25 mouse cellular contexts compared by ENCODE assay signal in the genomic region with DNA sequence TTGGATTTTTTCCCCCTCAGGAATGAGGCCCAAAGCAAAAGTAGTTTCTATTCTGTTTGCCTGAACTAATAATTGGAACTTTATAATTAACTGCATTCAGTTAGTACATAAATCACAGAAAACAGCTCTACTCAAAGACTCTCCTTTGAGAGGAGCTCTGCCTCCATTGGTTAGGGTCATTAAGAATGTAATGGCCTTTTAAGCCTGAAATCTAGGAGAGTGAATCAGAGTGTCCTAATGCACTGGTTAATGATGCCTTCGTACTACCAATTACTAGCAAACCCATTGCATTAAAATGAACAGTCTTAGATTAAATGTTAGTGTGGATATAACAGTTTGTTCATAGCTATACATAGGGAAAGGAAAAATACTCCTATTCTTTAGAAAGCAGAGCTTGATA.
A peak's percentile ranks its signal among the peaks of the same experiment; 100 is the strongest.
DNase-seq lines count a peak whose midpoint lies in the region; ATAC-seq and TF ChIP-seq lines count a peak whose summit lies in the region.
"Had no signal": no experiment of that assay in that cellular context is flagged by ENCODE, and none has a peak within 500 bp of the region (broad histone marks: within the 10 kb centered on the region; RNA-seq: fewer than 3 reads in every experiment).

No protein-coding gene starts in this region.

- no peak for TF ChIP-seq EP300 in lung, postnatal 0 days (IDR thresholded peaks at IDR 0.05)

- H3K27ac ChIP-seq in forebrain, embryonic 11.5 days (ENCODE audit: low read depth, low read length): no peak overlapping the region
- no peak overlapping the region for H3K27ac ChIP-seq in forebrain, embryonic 12.5 days
- H3K27ac ChIP-seq in neural tube, embryonic 12.5 days: no peak overlapping the region
- no peak overlapping the region for H3K27ac ChIP-seq in neural tube, embryonic 15.5 days (replicated peaks)
- no peak overlapping the region for H3K27ac ChIP-seq in neural tube, embryonic 14.5 days (ENCODE audit: low read depth, low read length)
- H3K27ac ChIP-seq in lung, postnatal 0 days (ENCODE audit: low read length): no peak overlapping the region
- H3K27ac ChIP-seq: embryonic facial prominence, embryonic 10.5 days; embryonic facial prominence, embryonic 13.5 days; hindbrain, embryonic 14.5 days; hindbrain, postnatal 0 days had no signal

- no peak overlapping the region for H3K4me2 ChIP-seq in forebrain, embryonic 11.5 days (ENCODE audit: low read depth, low read length, severe bottlenecking)
- no peak overlapping the region for H3K4me2 ChIP-seq in forebrain, embryonic 12.5 days
- no peak overlapping the region for H3K4me2 ChIP-seq in neural tube, embryonic 12.5 days (replicated peaks)
- no peak overlapping the region for H3K4me2 ChIP-seq in neural tube, embryonic 15.5 days
- H3K4me2 ChIP-seq in neural tube, embryonic 14.5 days (ENCODE audit: low read depth, low read length): no peak overlapping the region
- no peak overlapping the region for H3K4me2 ChIP-seq in lung, postnatal 0 days (replicated peaks; ENCODE audit: low read depth, low read length)
- H3K4me2 ChIP-seq: embryonic facial prominence, embryonic 13.5 days; heart, embryonic 11.5 days; hindbrain, embryonic 14.5 days had no signal

- 70% methylated on average over 1 of the region's 1 CpGs for WGBS in forebrain, embryonic 11.5 days
- WGBS in forebrain, embryonic 12.5 days: 60% methylated on average over 1 of the region's 1 CpGs
- 43% methylated on average over 1 of the region's 1 CpGs for WGBS in neural tube, embryonic 12.5 days
- WGBS in neural tube, embryonic 15.5 days: 16% methylated on average over 1 of the region's 1 CpGs
- WGBS in neural tube, embryonic 14.5 days: 32% methylated on average over 1 of the region's 1 CpGs
- WGBS in lung, postnatal 0 days: 59% methylated on average over 1 of the region's 1 CpGs

- no peak for DNase-seq in forebrain, embryonic 11.5 days (ENCODE audit: low spot score)
- no peak for DNase-seq in lung, postnatal 0 days (ENCODE audit: low spot score)
- DNase-seq: adrenal gland, adult 8-10 months; adrenal gland, postnatal 36 days; cerebellum, adult 11 months; cerebellum, adult 8-10 months; cerebellum, postnatal 10 days; cerebellum, postnatal 36 days; embryo, embryonic 11 days; forebrain, postnatal 0 days; gastrocnemius, postnatal 36 days; heart, adult 11 months had no signal

- H3K9ac ChIP-seq in forebrain, embryonic 11.5 days (ENCODE audit: low read length): no peak overlapping the region
- no peak overlapping the region for H3K9ac ChIP-seq in forebrain, embryonic 12.5 days
- no peak overlapping the region for H3K9ac ChIP-seq in neural tube, embryonic 12.5 days
- no peak overlapping the region for H3K9ac ChIP-seq in neural tube, embryonic 15.5 days (replicated peaks)
- no peak overlapping the region for H3K9ac ChIP-seq in neural tube, embryonic 14.5 days (replicated peaks; ENCODE audit: low read depth, low read length)
- no peak overlapping the region for H3K9ac ChIP-seq in lung, postnatal 0 days (replicated peaks; ENCODE audit: low read depth)
- H3K9ac ChIP-seq: embryonic facial prominence, embryonic 13.5 days; forebrain, postnatal 0 days; hindbrain, embryonic 14.5 days had no signal

- H3K27me3 ChIP-seq in forebrain, embryonic 11.5 days (ENCODE audit: control insufficient read depth, insufficient read depth, low read length): no peaks in the 10 kb centered on the region
- no peaks in the 10 kb centered on the region for H3K27me3 ChIP-seq in forebrain, embryonic 12.5 days
- no peaks in the 10 kb centered on the region for H3K27me3 ChIP-seq in neural tube, embryonic 12.5 days (replicated peaks)
- no peaks in the 10 kb centered on the region for H3K27me3 ChIP-seq in neural tube, embryonic 15.5 days (replicated peaks)
- no peaks in the 10 kb centered on the region for H3K27me3 ChIP-seq in neural tube, embryonic 14.5 days (ENCODE audit: control insufficient read depth, insufficient read depth, low read length)
- H3K27me3 ChIP-seq in lung, postnatal 0 days (replicated peaks; ENCODE audit: insufficient read depth, low read length): no peaks in the 10 kb centered on the region
- H3K27me3 ChIP-seq: embryonic facial prominence, embryonic 13.5 days had no signal

- H3K9me3 ChIP-seq in forebrain, embryonic 11.5 days (ENCODE audit: control insufficient read depth, low read length): no peaks in the 10 kb centered on the region
- H3K9me3 ChIP-seq in forebrain, embryonic 12.5 days: no peaks in the 10 kb centered on the region
- no peaks in the 10 kb centered on the region for H3K9me3 ChIP-seq in neural tube, embryonic 12.5 days
- H3K9me3 ChIP-seq in neural tube, embryonic 15.5 days (replicated peaks): no peaks in the 10 kb centered on the region
- H3K9me3 ChIP-seq in neural tube, embryonic 14.5 days (ENCODE audit: control insufficient read depth, low read length): no peaks in the 10 kb centered on the region
- no peaks in the 10 kb centered on the region for H3K9me3 ChIP-seq in lung, postnatal 0 days (ENCODE audit: low read length)
- H3K9me3 ChIP-seq: embryonic facial prominence, embryonic 10.5 days; embryonic facial prominence, embryonic 13.5 days had no signal

- no peak overlapping the region for H3K4me3 ChIP-seq in forebrain, embryonic 11.5 days (ENCODE audit: low read depth, low read length)
- no peak overlapping the region for H3K4me3 ChIP-seq in forebrain, embryonic 12.5 days (replicated peaks)
- no peak overlapping the region for H3K4me3 ChIP-seq in neural tube, embryonic 12.5 days
- no peak overlapping the region for H3K4me3 ChIP-seq in neural tube, embryonic 15.5 days (replicated peaks)
- H3K4me3 ChIP-seq in neural tube, embryonic 14.5 days (ENCODE audit: low read depth, low read length): no peak overlapping the region
- no peak overlapping the region for H3K4me3 ChIP-seq in lung, postnatal 0 days (ENCODE audit: low read depth, low read length)
- H3K4me3 ChIP-seq: embryonic facial prominence, embryonic 10.5 days; embryonic facial prominence, embryonic 13.5 days; erythroblast, embryonic 14.5 days had no signal

- no peak for TF ChIP-seq CTCF in lung, postnatal 0 days (IDR thresholded peaks at IDR 0.05)

- ATAC-seq in forebrain, embryonic 11.5 days (replicated peaks; ENCODE audit: low FRiP score): peak; percentile 64; the same call in 1 of the 2 replicates
- ATAC-seq in forebrain, embryonic 12.5 days (ENCODE audit: low FRiP score): no peak
- ATAC-seq in neural tube, embryonic 12.5 days (ENCODE audit: low FRiP score, low read depth): peak; percentile 75
- no peak for ATAC-seq in neural tube, embryonic 15.5 days (ENCODE audit: low FRiP score)
- peak; percentile 56; the same call in 1 of the 2 replicates for ATAC-seq in neural tube, embryonic 14.5 days (ENCODE audit: low read depth)
- no peak for ATAC-seq in lung, postnatal 0 days
- ATAC-seq: activated CD4-positive, CD25-positive, alpha-beta regulatory T cell, adult 4 months; forebrain, embryonic 14.5 days; forebrain, postnatal 0 days; hindbrain, postnatal 0 days; intestine, postnatal 0 days had no signal

- no peaks in the 10 kb centered on the region for H3K4me1 ChIP-seq in forebrain, embryonic 11.5 days (replicated peaks; ENCODE audit: control insufficient read depth, insufficient read depth, low read length)
- no peaks in the 10 kb centered on the region for H3K4me1 ChIP-seq in forebrain, embryonic 12.5 days
- H3K4me1 ChIP-seq in neural tube, embryonic 12.5 days: no peaks in the 10 kb centered on the region
- H3K4me1 ChIP-seq in neural tube, embryonic 15.5 days: no peaks in the 10 kb centered on the region
- H3K4me1 ChIP-seq in neural tube, embryonic 14.5 days (ENCODE audit: control insufficient read depth, insufficient read depth, low read length): no peaks in the 10 kb centered on the region
- no peaks in the 10 kb centered on the region for H3K4me1 ChIP-seq in lung, postnatal 0 days (ENCODE audit: insufficient read depth, low read depth, low read length)
- H3K4me1 ChIP-seq: embryonic facial prominence, embryonic 10.5 days; embryonic facial prominence, embryonic 13.5 days had no signal

- no peaks in the 10 kb centered on the region for H3K36me3 ChIP-seq in forebrain, embryonic 11.5 days (ENCODE audit: control insufficient read depth, insufficient read depth, low read length)
- H3K36me3 ChIP-seq in forebrain, embryonic 12.5 days (replicated peaks): no peaks in the 10 kb centered on the region
- H3K36me3 ChIP-seq in neural tube, embryonic 12.5 days: no peaks in the 10 kb centered on the region
- no peaks in the 10 kb centered on the region for H3K36me3 ChIP-seq in neural tube, embryonic 15.5 days
- no peaks in the 10 kb centered on the region for H3K36me3 ChIP-seq in neural tube, embryonic 14.5 days (ENCODE audit: control insufficient read depth, insufficient read depth, low read length)
- no peaks in the 10 kb centered on the region for H3K36me3 ChIP-seq in lung, postnatal 0 days (ENCODE audit: insufficient read depth, low read length)
- H3K36me3 ChIP-seq: embryonic facial prominence, embryonic 10.5 days; embryonic facial prominence, embryonic 13.5 days had no signal

Comparison
In these comparisons a context has a peak if more than half of its experiments do, and no peak if none do; other contexts are left out.
1. ATAC-seq: peak in forebrain, embryonic 11.5 days (single experiment), neural tube, embryonic 12.5 days (single experiment) and neural tube, embryonic 14.5 days (single experiment); none in forebrain, embryonic 12.5 days (single experiment), neural tube, embryonic 15.5 days (single experiment) and lung, postnatal 0 days (single experiment).